Mouse (Mus musculus): Measurements from ENCODE around the gene St6galnac4.

- TF ChIP-seq POLR2A (IDR thresholded peaks at IDR 0.05; ENCODE audit: borderline replicate concordance, low read depth, low read length) (no peak), CTCF (IDR thresholded peaks at IDR 0.05; ENCODE audit: low read depth, low read length) (no peak)
Observed at GRCm38 (mm10) chr2:32555484-32555883, 31.4 kb upstream of the St6galnac4 start.

All from bone marrow macrophage, adult 2 months (primary cell).